Mouse (Mus musculus): Measurements from ENCODE around the gene Eps8l1. TPM values are rescaled to one million over a fixed set of nuclear protein-coding genes. Genes with fewer than 3 reads are reported as not detected.
A peak's percentile ranks its signal among the peaks of the same experiment; 100 is the strongest.

Eps8l1 gene
- total and polyA plus RNA-seq, 2 experiments from 2014 or later, result 5.8 to 7.7 TPM

- TF ChIP-seq CTCF (IDR thresholded peaks at IDR 0.05; ENCODE audit: low read depth), result no peak
- Histone ChIP-seq H3K9ac (replicated peaks; ENCODE audit: low read length) (no peak overlapping the region), H3K4me2 (ENCODE audit: low read depth, low read length) (no peak overlapping the region), H3K27me3 (ENCODE audit: insufficient read depth, low read length) (no peaks in the 10 kb centered on the region), H3K4me3 (ENCODE audit: low read length) (no peak overlapping the region), H3K27ac (no peak overlapping the region), H3K9me3 (ENCODE audit: low read length) (no peaks in the 10 kb centered on the region), H3K36me3 (ENCODE audit: insufficient read depth, low read length) (no peaks in the 10 kb centered on the region), H3K4me1 (ENCODE audit: insufficient read depth, low read length) (no peaks in the 10 kb centered on the region)
- WGBS, result 50% methylated on average over 3 of the region's 4 CpGs
- no peak for DNase-seq (ENCODE audit: low spot score)
- ATAC-seq, result no peak
Measured at GRCm38 (mm10) chr7:4507220-4507619, 46.7 kb downstream of the Eps8l1 start.

DNA sequence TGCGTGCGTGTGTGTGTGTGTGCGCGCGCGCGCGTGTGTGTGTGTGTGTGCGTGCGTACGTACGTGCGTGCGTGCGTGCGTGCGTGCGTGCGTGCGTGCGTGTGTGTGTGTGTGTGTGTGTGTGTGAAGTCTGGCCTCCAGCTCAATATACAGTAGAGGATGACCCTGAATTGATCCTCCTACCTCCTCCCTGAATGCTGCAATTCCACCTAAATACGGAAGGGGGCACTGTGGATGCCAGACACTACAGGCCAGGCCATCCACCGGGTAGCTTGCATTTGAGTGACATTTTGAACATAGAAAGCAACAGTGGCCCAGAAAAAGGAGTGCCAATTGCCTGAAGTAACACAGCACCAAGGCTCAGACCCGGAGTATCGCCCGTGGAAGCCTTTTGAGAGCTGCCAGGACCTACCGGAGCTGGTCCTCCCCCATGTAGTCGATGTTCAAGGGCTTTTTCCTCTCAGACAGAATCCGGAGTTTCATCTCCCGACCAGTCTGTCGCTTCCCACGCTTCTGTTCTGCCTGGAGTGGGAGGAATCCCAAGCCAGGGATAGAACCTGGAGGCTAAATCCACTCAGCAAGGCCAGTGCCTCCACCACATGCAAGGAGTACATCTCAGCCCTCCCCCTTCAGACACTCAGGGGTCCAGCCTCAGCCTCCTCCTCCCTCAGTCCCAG, 47.7 kb downstream of the Eps8l1 start:
- no peak overlapping the region for H3K27ac ChIP-seq
- no peak for DNase-seq (ENCODE audit: low spot score)
- ATAC-seq, result no peak
- no peak overlapping the region for H3K4me3 ChIP-seq (ENCODE audit: low read length)
- H3K27me3 ChIP-seq (ENCODE audit: insufficient read depth, low read length), result no peaks in the 10 kb centered on the region
- H3K9me3 ChIP-seq (ENCODE audit: low read length), result no peaks in the 10 kb centered on the region
- TF ChIP-seq CTCF (IDR thresholded peaks at IDR 0.05; ENCODE audit: low read depth), result peak; percentile 53
- no peak overlapping the region for H3K9ac ChIP-seq (replicated peaks; ENCODE audit: low read length)
- H3K4me1 ChIP-seq (ENCODE audit: insufficient read depth, low read length), result no peaks in the 10 kb centered on the region
- H3K36me3 ChIP-seq (ENCODE audit: insufficient read depth, low read length), result no peaks in the 10 kb centered on the region
- H3K4me2 ChIP-seq (ENCODE audit: low read depth, low read length), result no peak overlapping the region
- 77% methylated on average over 22 of the region's 32 CpGs for WGBS

- 94% methylated on average over 8 of the region's 8 CpGs for WGBS
- no peak for TF ChIP-seq CTCF (IDR thresholded peaks at IDR 0.05; ENCODE audit: low read depth)
- no peak for ATAC-seq
- Histone ChIP-seq H3K27me3 (ENCODE audit: insufficient read depth, low read length) (no peaks in the 10 kb centered on the region), H3K4me3 (ENCODE audit: low read length) (no peak overlapping the region), H3K9me3 (ENCODE audit: low read length) (no peaks in the 10 kb centered on the region), H3K27ac (no peak overlapping the region), H3K4me2 (ENCODE audit: low read depth, low read length) (no peak overlapping the region), H3K4me1 (ENCODE audit: insufficient read depth, low read length) (no peaks in the 10 kb centered on the region), H3K9ac (replicated peaks; ENCODE audit: low read length) (no peak overlapping the region), H3K36me3 (ENCODE audit: insufficient read depth, low read length) (no peaks in the 10 kb centered on the region)
- no peak for DNase-seq (ENCODE audit: low spot score)
Measured at GRCm38 (mm10) chr7:4508739-4509116, 48.3 kb downstream of the Eps8l1 start.

DNA sequence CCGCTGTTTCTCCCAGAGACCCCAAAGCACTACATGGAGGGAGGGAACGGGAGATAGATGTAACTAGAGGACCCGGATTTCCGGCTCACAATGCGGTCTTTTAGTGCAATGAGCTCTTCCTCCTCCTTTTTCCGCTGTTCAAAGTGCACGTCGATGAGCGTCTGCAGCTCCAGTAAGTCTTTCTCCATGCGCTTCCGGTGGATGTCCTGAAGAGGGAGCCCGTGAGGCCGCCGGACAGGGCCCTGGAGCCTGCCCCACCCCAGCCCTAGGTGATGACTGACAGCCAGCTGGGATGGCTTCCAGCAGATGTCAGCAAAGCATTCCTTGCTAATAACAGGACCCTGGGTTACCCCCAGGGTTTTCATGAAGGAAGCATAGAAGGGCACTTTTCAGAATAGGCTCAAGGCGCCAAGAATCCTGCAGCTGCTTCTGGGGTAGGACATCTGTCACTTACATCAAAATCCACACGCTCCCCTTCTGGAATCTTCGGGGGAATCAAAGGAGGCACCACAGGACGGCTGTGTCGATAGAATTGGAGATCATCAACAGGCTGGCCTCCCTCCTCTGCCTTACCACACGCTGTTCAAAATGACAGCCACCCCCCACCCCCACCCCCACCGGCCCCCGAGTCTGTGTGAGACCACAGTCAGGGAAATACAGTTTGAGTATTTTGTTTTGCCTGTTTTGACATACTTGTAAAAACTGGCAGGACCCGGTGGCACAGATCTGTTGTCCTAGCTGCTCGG, 49.6 kb downstream of the Eps8l1 start:
- Histone ChIP-seq H3K36me3 (ENCODE audit: insufficient read depth, low read length) (no peaks in the 10 kb centered on the region), H3K9me3 (ENCODE audit: low read length) (no peaks in the 10 kb centered on the region), H3K27ac (no peak overlapping the region), H3K4me1 (ENCODE audit: insufficient read depth, low read length) (no peaks in the 10 kb centered on the region), H3K9ac (replicated peaks; ENCODE audit: low read length) (no peak overlapping the region), H3K4me3 (ENCODE audit: low read length) (no peak overlapping the region), H3K4me2 (ENCODE audit: low read depth, low read length) (no peak overlapping the region), H3K27me3 (ENCODE audit: insufficient read depth, low read length) (no peaks in the 10 kb centered on the region)
- TF ChIP-seq CTCF (IDR thresholded peaks at IDR 0.05; ENCODE audit: low read depth), result peak; percentile 80
- DNase-seq (ENCODE audit: low spot score) (peak; percentile 82), ATAC-seq (peak; percentile 82)
- WGBS, result 8% methylated on average over 24 of the region's 24 CpGs

- Histone ChIP-seq H3K36me3 (ENCODE audit: insufficient read depth, low read length) (no peaks in the 10 kb centered on the region), H3K9me3 (ENCODE audit: low read length) (no peaks in the 10 kb centered on the region), H3K4me2 (ENCODE audit: low read depth, low read length) (no peak overlapping the region), H3K4me3 (ENCODE audit: low read length) (no peak overlapping the region), H3K4me1 (ENCODE audit: insufficient read depth, low read length) (no peaks in the 10 kb centered on the region), H3K27ac (no peak overlapping the region), H3K27me3 (ENCODE audit: insufficient read depth, low read length) (no peaks in the 10 kb centered on the region), H3K9ac (replicated peaks; ENCODE audit: low read length) (no peak overlapping the region)
- TF ChIP-seq CTCF (IDR thresholded peaks at IDR 0.05; ENCODE audit: low read depth), result no peak
- ATAC-seq (no peak), DNase-seq (ENCODE audit: low spot score) (no peak)
- 75% methylated on average over 8 of the region's 8 CpGs for WGBS
Measured at GRCm38 (mm10) chr7:4511489-4512224, 51.2 kb downstream of the Eps8l1 start.

GRCm38 (mm10) chr7:4513236-4513635, 52.8 kb downstream of the Eps8l1 start:
- H3K36me3 ChIP-seq (ENCODE audit: insufficient read depth, low read length), result no peaks in the 10 kb centered on the region
- ATAC-seq, result no peak
- no peaks in the 10 kb centered on the region for H3K27me3 ChIP-seq (ENCODE audit: insufficient read depth, low read length)
- peak; percentile 82 for TF ChIP-seq CTCF (IDR thresholded peaks at IDR 0.05; ENCODE audit: low read depth)
- no peaks in the 10 kb centered on the region for H3K4me1 ChIP-seq (ENCODE audit: insufficient read depth, low read length)
- H3K9ac ChIP-seq (replicated peaks; ENCODE audit: low read length), result no peak overlapping the region
- H3K27ac ChIP-seq, result no peak overlapping the region
- no peak overlapping the region for H3K4me3 ChIP-seq (ENCODE audit: low read length)
- H3K4me2 ChIP-seq (ENCODE audit: low read depth, low read length), result no peak overlapping the region
- no peaks in the 10 kb centered on the region for H3K9me3 ChIP-seq (ENCODE audit: low read length)
- 26% methylated on average over 13 of the region's 13 CpGs for WGBS
- peak; percentile 54 for DNase-seq (ENCODE audit: low spot score)
